Mouse (Mus musculus): ENCODE measurements around the gene Sh3bp2. TPM values are rescaled to one million over a fixed set of nuclear protein-coding genes. Genes with fewer than 3 reads are reported as not detected.
"Not testable (repeated sequence)": the region's sequence is repeated elsewhere in the genome, so short reads cannot be mapped to it uniquely, and the experiment has no call there.

Sh3bp2 gene
- total and polyA plus RNA-seq, 2 experiments from 2014 or later, result 21.8 to 43.7 TPM

DNA sequence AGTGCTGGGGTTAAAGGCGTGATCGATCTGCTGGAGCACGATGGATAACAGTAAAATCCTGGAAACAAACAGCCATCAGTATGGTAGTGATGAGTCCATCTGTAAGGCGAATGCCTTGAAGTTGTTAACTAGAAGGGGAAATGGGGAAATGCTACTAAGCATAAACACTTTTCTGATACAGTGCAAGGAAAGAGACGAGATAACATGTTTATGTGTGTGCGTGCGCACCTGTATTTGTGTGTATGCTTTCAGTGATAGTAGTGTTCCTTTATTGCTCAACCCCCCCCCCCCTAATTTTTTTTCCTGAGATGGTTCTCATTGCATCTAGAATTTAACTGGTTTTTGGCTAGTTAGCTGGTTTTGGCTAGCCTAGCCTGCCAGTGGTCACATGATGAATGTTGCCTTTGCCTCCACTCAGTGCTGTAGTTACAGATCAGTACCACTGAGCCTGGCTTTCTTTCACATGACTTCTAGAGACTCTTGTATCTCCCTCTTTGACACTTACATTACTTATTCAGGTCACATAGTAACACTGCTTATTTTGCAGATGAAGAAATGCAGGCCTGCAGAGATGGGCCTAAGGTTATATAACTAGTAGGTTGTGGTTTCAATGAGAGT is 52.5 kb downstream of the Sh3bp2 start:
- 97% methylated on average over 7 of the region's 7 CpGs for WGBS

DNA sequence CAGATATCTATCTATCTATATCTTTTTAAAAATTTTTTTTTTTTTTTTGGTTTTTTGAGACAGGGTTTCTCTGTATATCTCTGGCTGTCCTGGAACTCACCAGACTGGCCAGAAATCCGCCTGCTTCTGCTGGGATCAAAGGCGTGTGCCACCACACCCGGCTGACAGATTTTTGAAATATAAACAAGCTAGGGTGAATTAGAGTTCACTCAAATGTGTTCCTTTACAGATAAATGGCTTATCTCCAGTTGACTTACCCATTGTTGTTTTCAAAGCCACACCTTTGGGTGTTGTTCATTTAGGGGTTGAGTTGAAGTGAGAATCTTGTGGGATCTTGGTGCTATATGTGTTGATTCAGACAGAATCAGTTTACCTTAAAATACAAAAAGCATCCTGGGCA is 53.7 kb downstream of the Sh3bp2 start:
- no peak for ATAC-seq
- no peak for DNase-seq

More for the DNA sequence above, 52.5 kb downstream of the Sh3bp2 start:
- Histone ChIP-seq H3K36me3 (ENCODE audit: insufficient read depth) (0 out of 2 replicates have a peak, but pooled peaks cover 4% of the 10 kb centered on the region), H3K4me3 (ENCODE audit: low read depth, low read length) (no peak overlapping the region), H3K27ac (ENCODE audit: low read depth, low read length) (no peak overlapping the region), H3K4me1 (ENCODE audit: insufficient read depth) (peaks cover 10% of the 10 kb centered on the region; the same call in 1 of the 2 replicates), H3K4me2 (ENCODE audit: low read depth) (no peak overlapping the region), H3K27me3 (ENCODE audit: insufficient read depth, low read length) (no peaks in the 10 kb centered on the region), H3K9me3 (ENCODE audit: low read length) (no peaks in the 10 kb centered on the region), H3K9ac (no peak overlapping the region)
- TF ChIP-seq CTCF (IDR thresholded peaks at IDR 0.05; ENCODE audit: low read depth), result no peak
- ATAC-seq, result no peak
- DNase-seq, result no peak

DNA sequence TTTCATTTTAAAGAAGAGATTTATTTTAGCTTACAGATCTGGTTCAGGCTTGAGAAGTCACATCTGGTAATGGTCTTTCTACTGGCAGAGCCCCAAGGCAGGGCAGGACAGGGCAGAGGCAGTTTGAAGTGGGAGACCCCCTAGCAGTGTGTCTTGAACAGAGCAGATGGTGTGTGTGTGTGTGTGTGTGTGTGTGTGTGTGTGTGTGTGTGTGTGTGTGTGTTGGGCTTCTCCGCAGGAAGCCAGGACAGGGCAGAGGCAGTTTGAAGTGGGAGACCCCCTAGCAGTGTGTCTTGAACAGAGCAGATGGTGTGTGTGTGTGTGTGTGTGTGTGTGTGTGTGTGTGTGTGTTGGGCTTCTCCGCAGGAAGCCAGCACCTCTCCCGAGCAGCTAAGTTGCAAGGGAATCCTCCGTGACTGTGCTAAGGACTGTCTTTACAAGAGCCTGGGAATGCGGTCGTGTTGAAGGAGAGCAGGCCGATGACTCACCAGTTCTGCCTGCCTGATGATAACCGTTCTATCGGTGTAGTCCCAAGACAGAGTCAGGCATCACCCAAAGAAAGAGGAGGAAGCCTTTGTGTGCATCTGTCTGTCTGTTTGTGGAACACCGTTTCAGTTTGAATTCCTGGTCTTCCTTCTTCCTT is 56.2 kb downstream of the Sh3bp2 start:
- H3K4me3 ChIP-seq (ENCODE audit: low read depth, low read length); H3K9ac ChIP-seq; H3K9me3 ChIP-seq (ENCODE audit: low read length); H3K4me1 ChIP-seq (ENCODE audit: insufficient read depth); H3K27ac ChIP-seq (ENCODE audit: low read depth, low read length); H3K27me3 ChIP-seq (ENCODE audit: insufficient read depth, low read length); H3K36me3 ChIP-seq (ENCODE audit: insufficient read depth); H3K4me2 ChIP-seq (ENCODE audit: low read depth): not testable (repeated sequence)
- ATAC-seq (peak; percentile 84), DNase-seq (peak; percentile 20)
- WGBS, result 40% methylated on average over 9 of the region's 10 CpGs

More for the DNA sequence above, 53.7 kb downstream of the Sh3bp2 start:
- Histone ChIP-seq H3K4me2 (ENCODE audit: low read depth) (no peak overlapping the region), H3K4me1 (ENCODE audit: insufficient read depth) (peaks cover 10% of the 10 kb centered on the region; the same call in 1 of the 2 replicates), H3K27me3 (ENCODE audit: insufficient read depth, low read length) (no peaks in the 10 kb centered on the region), H3K4me3 (ENCODE audit: low read depth, low read length) (no peak overlapping the region), H3K27ac (ENCODE audit: low read depth, low read length) (no peak overlapping the region), H3K9ac (no peak overlapping the region), H3K9me3 (ENCODE audit: low read length) (no peaks in the 10 kb centered on the region), H3K36me3 (ENCODE audit: insufficient read depth) (0 out of 2 replicates have a peak, but pooled peaks cover 4% of the 10 kb centered on the region)
- no peak for TF ChIP-seq CTCF (IDR thresholded peaks at IDR 0.05; ENCODE audit: low read depth)
- 93% methylated on average over 3 of the region's 3 CpGs for WGBS

DNA sequence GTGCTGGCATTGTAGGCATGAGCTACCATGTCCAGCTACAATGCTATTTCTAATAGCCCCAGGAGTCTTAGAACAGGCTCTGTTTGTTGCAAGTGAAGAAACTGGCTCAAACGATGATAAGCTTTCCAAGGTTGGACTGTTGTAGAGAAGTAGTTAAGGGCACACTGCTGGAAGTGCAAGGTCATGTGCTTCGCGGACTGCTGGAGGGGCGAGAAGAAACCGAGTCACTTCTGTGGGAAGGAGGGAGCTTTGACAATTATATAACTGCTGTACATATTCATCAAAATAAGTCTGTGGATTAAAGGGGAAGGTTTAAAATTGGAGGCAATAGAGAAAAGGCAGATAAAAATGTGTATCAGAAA is 56.7 kb downstream of the Sh3bp2 start:
- H3K4me1 ChIP-seq (ENCODE audit: insufficient read depth), result no peaks in the 10 kb centered on the region
- no peaks in the 10 kb centered on the region for H3K36me3 ChIP-seq (ENCODE audit: insufficient read depth)
- DNase-seq (no peak), ATAC-seq (no peak)
- H3K27ac ChIP-seq (ENCODE audit: low read depth, low read length), result no peak overlapping the region
- no peak for TF ChIP-seq CTCF (IDR thresholded peaks at IDR 0.05; ENCODE audit: low read depth)
- H3K9me3 ChIP-seq (ENCODE audit: low read length), result no peaks in the 10 kb centered on the region
- no peak overlapping the region for H3K9ac ChIP-seq
- H3K4me3 ChIP-seq (ENCODE audit: low read depth, low read length), result no peak overlapping the region
- H3K4me2 ChIP-seq (ENCODE audit: low read depth), result no peak overlapping the region
- no peaks in the 10 kb centered on the region for H3K27me3 ChIP-seq (ENCODE audit: insufficient read depth, low read length)
- WGBS, result 74% methylated on average over 5 of the region's 5 CpGs

DNA sequence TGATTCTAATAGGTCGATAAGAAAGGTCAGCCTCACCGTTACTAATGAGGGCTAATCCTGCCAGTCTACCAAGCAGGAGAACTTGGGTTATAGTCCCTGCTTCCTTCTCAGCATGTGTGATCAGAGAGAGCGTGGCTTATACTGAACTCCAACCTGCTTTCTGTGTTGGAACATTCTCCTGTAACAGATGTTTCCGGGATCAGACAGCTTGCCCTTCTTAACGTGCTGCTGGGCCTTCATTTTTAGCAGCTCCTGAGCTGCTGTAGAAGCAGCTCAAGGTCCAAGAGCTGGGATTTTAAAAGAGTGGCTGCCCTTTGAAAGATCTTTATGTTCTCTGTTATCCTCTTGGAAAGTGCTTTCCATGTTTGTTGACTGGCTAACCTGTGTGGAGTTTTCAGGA is 59.6 kb downstream of the Sh3bp2 start:
- H3K36me3 ChIP-seq (ENCODE audit: insufficient read depth), result no peaks in the 10 kb centered on the region
- WGBS, result 59% methylated on average over 5 of the region's 5 CpGs
- no peaks in the 10 kb centered on the region for H3K4me1 ChIP-seq (ENCODE audit: insufficient read depth)
- H3K4me2 ChIP-seq (ENCODE audit: low read depth), result no peak overlapping the region
- TF ChIP-seq CTCF (IDR thresholded peaks at IDR 0.05; ENCODE audit: low read depth), result no peak
- H3K9me3 ChIP-seq (ENCODE audit: low read length), result no peaks in the 10 kb centered on the region
- H3K27me3 ChIP-seq (ENCODE audit: insufficient read depth, low read length), result no peaks in the 10 kb centered on the region
- no peak overlapping the region for H3K9ac ChIP-seq
- DNase-seq (no peak), ATAC-seq (no peak)
- no peak overlapping the region for H3K4me3 ChIP-seq (ENCODE audit: low read depth, low read length)
- H3K27ac ChIP-seq (ENCODE audit: low read depth, low read length), result no peak overlapping the region

DNA sequence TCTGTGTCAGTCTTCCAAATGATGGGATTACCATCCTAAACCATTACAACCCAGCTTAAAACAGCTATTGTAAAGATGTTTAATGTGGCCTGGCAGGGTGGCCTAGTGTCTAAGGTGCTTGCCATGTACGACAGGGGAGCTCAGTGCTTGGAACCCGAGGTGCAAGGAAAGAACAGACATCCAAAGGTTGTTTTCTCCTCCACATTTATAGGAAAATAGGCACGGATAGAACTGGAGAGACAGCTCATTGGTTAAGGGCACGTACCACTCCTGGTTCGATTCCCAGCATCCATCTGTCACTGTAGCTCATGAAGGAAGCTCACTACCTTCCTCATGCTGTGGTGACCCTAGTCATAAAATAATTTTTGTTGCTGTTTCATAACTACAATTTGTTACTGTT is 62.2 kb downstream of the Sh3bp2 start:
- Histone ChIP-seq H3K4me2 (ENCODE audit: low read depth) (no peak overlapping the region), H3K9ac (no peak overlapping the region), H3K27me3 (ENCODE audit: insufficient read depth, low read length) (no peaks in the 10 kb centered on the region), H3K27ac (ENCODE audit: low read depth, low read length) (no peak overlapping the region), H3K4me1 (ENCODE audit: insufficient read depth) (no peaks in the 10 kb centered on the region; the same call in 1 of the 2 replicates), H3K36me3 (ENCODE audit: insufficient read depth) (no peaks in the 10 kb centered on the region), H3K4me3 (ENCODE audit: low read depth, low read length) (no peak overlapping the region), H3K9me3 (ENCODE audit: low read length) (no peaks in the 10 kb centered on the region)
- no peak for TF ChIP-seq CTCF (IDR thresholded peaks at IDR 0.05; ENCODE audit: low read depth)
- ATAC-seq (no peak), DNase-seq (no peak)
- WGBS, result 67% methylated on average over 5 of the region's 5 CpGs

DNA sequence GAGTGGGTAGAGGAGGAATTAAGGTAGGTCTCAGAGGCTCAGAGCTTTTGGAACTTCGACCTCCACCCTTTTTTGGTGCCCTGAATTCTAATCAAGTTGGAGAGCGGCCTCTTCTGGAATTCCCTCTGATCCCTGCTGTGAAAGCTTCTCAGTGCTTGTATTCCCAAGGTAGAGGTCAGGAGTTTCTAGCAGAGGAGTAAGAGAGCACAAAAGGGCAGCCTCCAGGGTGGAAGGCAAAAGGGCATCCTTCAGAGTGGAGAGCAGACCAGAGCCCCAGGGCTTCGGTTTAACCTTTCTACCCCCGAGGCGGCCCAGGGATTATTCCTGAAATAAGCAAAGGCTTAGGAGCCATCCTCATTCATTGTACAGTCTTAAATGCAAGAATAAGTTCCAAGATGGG is 64.4 kb downstream of the Sh3bp2 start:
- Histone ChIP-seq H3K36me3 (ENCODE audit: insufficient read depth) (no peaks in the 10 kb centered on the region), H3K4me2 (ENCODE audit: low read depth) (no peak overlapping the region), H3K27ac (ENCODE audit: low read depth, low read length) (no peak overlapping the region), H3K4me3 (ENCODE audit: low read depth, low read length) (no peak overlapping the region), H3K9me3 (ENCODE audit: low read length) (no peaks in the 10 kb centered on the region), H3K4me1 (ENCODE audit: insufficient read depth) (no peaks in the 10 kb centered on the region; the same call in 1 of the 2 replicates), H3K27me3 (ENCODE audit: insufficient read depth, low read length) (no peaks in the 10 kb centered on the region), H3K9ac (no peak overlapping the region)
- ATAC-seq (no peak), DNase-seq (no peak)
- TF ChIP-seq CTCF (IDR thresholded peaks at IDR 0.05; ENCODE audit: low read depth), result no peak
- WGBS, result 19% methylated on average over 5 of the region's 5 CpGs
